In the genomic region with DNA sequence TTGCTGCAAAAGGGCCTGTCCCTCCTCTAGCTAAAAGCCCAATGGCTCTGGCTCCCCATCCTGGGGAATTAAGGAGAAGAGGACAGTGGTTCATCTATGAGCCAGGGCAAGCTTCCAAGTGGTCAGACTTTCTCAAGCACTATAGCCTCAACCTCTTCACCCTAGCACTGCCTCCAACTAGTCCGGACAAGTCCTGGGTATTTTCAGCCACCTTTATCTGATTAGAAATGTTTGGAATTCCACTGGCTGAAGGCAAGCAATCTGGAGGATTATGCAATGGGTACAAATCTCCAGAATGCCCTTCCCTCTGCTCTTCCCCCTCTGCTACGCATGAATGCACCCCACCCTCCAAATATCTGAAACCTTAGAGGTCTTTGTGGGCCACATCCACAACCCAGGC, we compare ENCODE assay signal across 11 mouse cellular contexts. TPM values are rescaled to one million over a fixed set of nuclear protein-coding genes. Genes with fewer than 3 reads are reported as not detected.
A peak's percentile ranks its signal among the peaks of the same experiment; 100 is the strongest.
DNase-seq lines count a peak whose midpoint lies in the region; ATAC-seq and TF ChIP-seq lines count a peak whose summit lies in the region.
"Had no signal": no experiment of that assay in that cellular context is flagged by ENCODE, and none has a peak within 500 bp of the region (broad histone marks: within the 10 kb centered on the region; RNA-seq: fewer than 3 reads in every experiment).

No protein-coding gene starts in this region.

- H3K9me3 ChIP-seq in ES-E14 (ENCODE audit: control insufficient read depth, insufficient read depth, low read depth, low read length) = no peaks in the 10 kb centered on the region; the same call in 1 of the 2 replicates
- no peaks in the 10 kb centered on the region for H3K9me3 ChIP-seq in heart, embryonic 15.5 days (replicated peaks)
- H3K9me3 ChIP-seq in liver, embryonic 15.5 days (replicated peaks) = no peaks in the 10 kb centered on the region
- H3K9me3 ChIP-seq in midbrain, embryonic 14.5 days (ENCODE audit: control insufficient read depth, low read length) = no peaks in the 10 kb centered on the region
- H3K9me3 ChIP-seq: embryonic facial prominence, embryonic 13.5 days; hindbrain, embryonic 15.5 days had no signal

- H3K9ac ChIP-seq in ES-E14 (ENCODE audit: insufficient read depth, low read depth, low read length, poor library complexity, severe bottlenecking) = no peak overlapping the region
- no peak overlapping the region for H3K9ac ChIP-seq in heart, embryonic 15.5 days
- H3K9ac ChIP-seq in liver, embryonic 15.5 days = no peak overlapping the region
- no peak overlapping the region for H3K9ac ChIP-seq in midbrain, embryonic 14.5 days (replicated peaks; ENCODE audit: low read length)
- H3K9ac ChIP-seq: embryonic facial prominence, embryonic 13.5 days; hindbrain, embryonic 15.5 days had no signal

- WGBS in heart, embryonic 15.5 days = 14% methylated on average over 2 of the region's 2 CpGs
- WGBS in liver, embryonic 15.5 days (ENCODE audit: insufficient replicate concordance) = 58% methylated on average over 2 of the region's 2 CpGs
- WGBS in midbrain, embryonic 14.5 days = 59% methylated on average over 2 of the region's 2 CpGs

- H3K4me1 ChIP-seq in ES-E14 (ENCODE audit: control insufficient read depth in 2 of 2, insufficient read depth in 2 of 2, low read length in 2 of 2, poor library complexity in 1 of 2) = peaks cover 0 to 11% of the 10 kb centered on the region in 2 experiments; a peak in 1 of 4 replicates
- H3K4me1 ChIP-seq in heart, embryonic 15.5 days (replicated peaks) = peaks cover 58% of the 10 kb centered on the region
- H3K4me1 ChIP-seq in liver, embryonic 15.5 days (replicated peaks) = peaks cover 98% of the 10 kb centered on the region
- H3K4me1 ChIP-seq in midbrain, embryonic 14.5 days (ENCODE audit: control insufficient read depth, insufficient read depth, low read length) = 0 out of 2 replicates have a peak, but pooled peaks cover 3% of the 10 kb centered on the region

- H3K4me2 ChIP-seq in heart, embryonic 15.5 days = peak overlapping the region; percentile 14; the same call in 1 of the 2 replicates
- no peak overlapping the region for H3K4me2 ChIP-seq in liver, embryonic 15.5 days
- no peak overlapping the region for H3K4me2 ChIP-seq in midbrain, embryonic 14.5 days (ENCODE audit: low read length)
- H3K4me2 ChIP-seq: embryonic facial prominence, embryonic 13.5 days; hindbrain, embryonic 15.5 days had no signal

- intact Hi-C loops in left cerebral cortex, postnatal 36 days (cut with DNase I) = no loop called here
- intact Hi-C loops in left cerebral cortex, postnatal 4 days (cut with DNase I) = no loop called here

- H3K27me3 ChIP-seq in heart, embryonic 15.5 days = no peaks in the 10 kb centered on the region
- H3K27me3 ChIP-seq in liver, embryonic 15.5 days = no peaks in the 10 kb centered on the region
- no peaks in the 10 kb centered on the region for H3K27me3 ChIP-seq in midbrain, embryonic 14.5 days (ENCODE audit: control insufficient read depth, insufficient read depth, low read length)
- H3K27me3 ChIP-seq: embryonic facial prominence, embryonic 13.5 days; hindbrain, embryonic 15.5 days had no signal

- in situ Hi-C loops in ES-E14 (cut with MboI; ENCODE audit: low sequenced_read_pairs in 2 of 2, unreplicated experiment in 2 of 2) = no loop called here

- ATAC-seq in heart, embryonic 15.5 days (replicated peaks; ENCODE audit: insufficient number of reproducible peaks, insufficient read depth, low FRiP score, low read depth) = no peak
- no peak for ATAC-seq in liver, embryonic 15.5 days (ENCODE audit: insufficient read depth)
- ATAC-seq in midbrain, embryonic 14.5 days (ENCODE audit: low FRiP score, low TSS enrichment) = no peak

- H3K36me3 ChIP-seq in ES-E14 (ENCODE audit: control insufficient read depth, insufficient read depth, low read length, poor library complexity, severe bottlenecking) = no peaks in the 10 kb centered on the region; the same call in 1 of the 2 replicates
- no peaks in the 10 kb centered on the region for H3K36me3 ChIP-seq in heart, embryonic 15.5 days
- H3K36me3 ChIP-seq in liver, embryonic 15.5 days (replicated peaks) = peaks cover 31% of the 10 kb centered on the region
- no peaks in the 10 kb centered on the region for H3K36me3 ChIP-seq in midbrain, embryonic 14.5 days (ENCODE audit: control insufficient read depth, insufficient read depth, low read length)
- H3K36me3 ChIP-seq: hindbrain, embryonic 15.5 days had no signal

- peak; percentile 50 for DNase-seq in cerebellum, adult 9-10 months
- DNase-seq in cerebellum, postnatal 4 days (ENCODE audit: low spot score in 2 of 2) = no peak
- DNase-seq in ES-E14 (ENCODE audit: low read depth, low spot score) = no peak
- no peak for DNase-seq in left cerebral cortex, postnatal 36 days (ENCODE audit: low spot score in 2 of 2)
- no peak for DNase-seq in left cerebral cortex, postnatal 4 days
- no peak for DNase-seq in midbrain, embryonic 14.5 days
- DNase-seq: B cell, adult 2 months had no signal

- no peak overlapping the region for H3K4me3 ChIP-seq in ES-E14 (ENCODE audit: insufficient read depth in 1 of 2, low read depth in 1 of 2, low read length in 2 of 2, poor library complexity in 1 of 2, severe bottlenecking in 1 of 2)
- H3K4me3 ChIP-seq in heart, embryonic 15.5 days = no peak overlapping the region
- no peak overlapping the region for H3K4me3 ChIP-seq in liver, embryonic 15.5 days (replicated peaks)
- no peak overlapping the region for H3K4me3 ChIP-seq in midbrain, embryonic 14.5 days (replicated peaks; ENCODE audit: low read depth, low read length)
- H3K4me3 ChIP-seq: embryonic facial prominence, embryonic 13.5 days; hindbrain, embryonic 15.5 days had no signal

- peak overlapping the region; percentile 66 for H3K27ac ChIP-seq in ES-E14 (ENCODE audit: insufficient read depth, low read depth, low read length, poor library complexity, severe bottlenecking)
- peak overlapping the region; percentile 37; the same call in 1 of the 2 replicates for H3K27ac ChIP-seq in heart, embryonic 15.5 days
- H3K27ac ChIP-seq in liver, embryonic 15.5 days (replicated peaks) = peak overlapping the region; percentile 99
- no peak overlapping the region for H3K27ac ChIP-seq in midbrain, embryonic 14.5 days (replicated peaks; ENCODE audit: low read depth, low read length)
- H3K27ac ChIP-seq: embryonic facial prominence, embryonic 13.5 days; hindbrain, embryonic 15.5 days had no signal

TF ChIP-seq in ES-E14, 5 proteins besides CTCF, POLR2A, EP300 and RAD21:
- TF ChIP-seq ZC3H11A (IDR thresholded peaks at IDR 0.05; ENCODE audit: borderline replicate concordance, low read depth, low read length) (no peak), ZNF384 (IDR thresholded peaks at IDR 0.05; ENCODE audit: low read depth, low read length) (no peak), MAFK (IDR thresholded peaks at IDR 0.05; ENCODE audit: insufficient read depth, low read depth, low read length) (no peak), HCFC1 (IDR thresholded peaks at IDR 0.05; ENCODE audit: borderline replicate concordance, insufficient read depth, low read length) (no peak), CHD2 (IDR thresholded peaks at IDR 0.05; ENCODE audit: low read depth, low read length) (no peak)
TF ChIP-seq in ES-E14: peak in this region for 0.

RNA-seq across cellular contexts. Expression of gene Cox4i2, which starts 38.5 kb away (rescaled TPM):
- total RNA-seq in ES-E14 (2012; rRNA removed) = 1.7 and 2.3 TPM in 2 replicates
- polyA plus RNA-seq in heart, embryonic 15.5 days (2015; fragmentation: Nextera tagmentation; extraction: Ambion mirVana) = 20.8 and 24.2 TPM in 2 replicates
- polyA plus RNA-seq in liver, embryonic 15.5 days (2015; fragmentation: Nextera tagmentation; extraction: Ambion mirVana) = 1.0 and 1.1 TPM in 2 replicates
- 1 to 10 TPM; 1.7 to 1.8 TPM for total RNA-seq in left cerebral cortex, postnatal 36 days (2021)
- 1 to 10 TPM; 1.7 to 1.9 TPM for total RNA-seq in left cerebral cortex, postnatal 4 days (2021)
- polyA plus RNA-seq in midbrain, embryonic 14.5 days (2014; fragmentation: Nextera tagmentation; extraction: Ambion mirVana) = 5.4 and 5.6 TPM in 2 replicates

RNA-seq across cellular contexts. Expression of gene Bcl2l1, which starts 39.1 kb away (rescaled TPM):
- total RNA-seq in ES-E14 (2012; rRNA removed) = 24.9 and 34.9 TPM in 2 replicates
- 69.5 and 80.7 TPM in 2 replicates for polyA plus RNA-seq in heart, embryonic 15.5 days (2015; fragmentation: Nextera tagmentation; extraction: Ambion mirVana)
- polyA plus RNA-seq in liver, embryonic 15.5 days (2015; fragmentation: Nextera tagmentation; extraction: Ambion mirVana) = 209 and 237 TPM in 2 replicates
- total RNA-seq in left cerebral cortex, postnatal 36 days (2021) = 100 to 1,000 TPM; 128 to 133 TPM
- 100 to 1,000 TPM; 113 to 116 TPM for total RNA-seq in left cerebral cortex, postnatal 4 days (2021)
- polyA plus RNA-seq in midbrain, embryonic 14.5 days (2014; fragmentation: Nextera tagmentation; extraction: Ambion mirVana) = 171 and 208 TPM in 2 replicates

RNA-seq across cellular contexts. Expression of gene Tpx2, which starts 55.3 kb away (rescaled TPM):
- 63.2 and 77.8 TPM in 2 replicates for total RNA-seq in ES-E14 (2012; rRNA removed)
- 47.3 and 49.9 TPM in 2 replicates for polyA plus RNA-seq in heart, embryonic 15.5 days (2015; fragmentation: Nextera tagmentation; extraction: Ambion mirVana)
- 52.8 and 59.4 TPM in 2 replicates for polyA plus RNA-seq in liver, embryonic 15.5 days (2015; fragmentation: Nextera tagmentation; extraction: Ambion mirVana)
- total RNA-seq in left cerebral cortex, postnatal 36 days (2021) = 1 to 10 TPM; 3.2 to 3.6 TPM
- total RNA-seq in left cerebral cortex, postnatal 4 days (2021) = 10 to 100 TPM in 1 of 2 experiments, 1 to 10 TPM in 1; 9.8 to 11.0 TPM
- 14.2 and 27.5 TPM in 2 replicates for polyA plus RNA-seq in midbrain, embryonic 14.5 days (2014; fragmentation: Nextera tagmentation; extraction: Ambion mirVana)

RNA-seq across cellular contexts. Expression of gene Id1, which starts 56.4 kb away (rescaled TPM):
- total RNA-seq in ES-E14 (2012; rRNA removed) = 74.5 and 122 TPM in 2 replicates
- polyA plus RNA-seq in heart, embryonic 15.5 days (2015; fragmentation: Nextera tagmentation; extraction: Ambion mirVana) = 61.9 and 63.1 TPM in 2 replicates
- polyA plus RNA-seq in liver, embryonic 15.5 days (2015; fragmentation: Nextera tagmentation; extraction: Ambion mirVana) = 20.5 and 20.9 TPM in 2 replicates
- total RNA-seq in left cerebral cortex, postnatal 36 days (2021) = 10 to 100 TPM; 22.9 to 23.9 TPM
- 10 to 100 TPM; 25.6 to 27.6 TPM for total RNA-seq in left cerebral cortex, postnatal 4 days (2021)
- 33.5 and 38.8 TPM in 2 replicates for polyA plus RNA-seq in midbrain, embryonic 14.5 days (2014; fragmentation: Nextera tagmentation; extraction: Ambion mirVana)
